Comparison of ENCODE assay signal across 8 mouse cellular contexts in genomic region chr6:148211897-148212680, GRCm38 (mm10). TPM values are rescaled to one million over a fixed set of nuclear protein-coding genes. Genes with fewer than 3 reads are reported as not detected.
DNase-seq lines count a peak whose midpoint lies in the region; ATAC-seq and TF ChIP-seq lines count a peak whose summit lies in the region.

Gene Ergic2, minus strand, starts transcription at chr6:148212374.

- H3K36me3 ChIP-seq in embryonic facial prominence, embryonic 15.5 days: no peaks in the 10 kb centered on the region
- H3K36me3 ChIP-seq in limb, embryonic 14.5 days (ENCODE audit: control insufficient read depth, insufficient read depth, low read length): no peaks in the 10 kb centered on the region
- no peaks in the 10 kb centered on the region for H3K36me3 ChIP-seq in midbrain, postnatal 0 days (ENCODE audit: insufficient read depth, low read length)

- DNase-seq in 416B (ENCODE audit: low read depth): peak; percentile 100
- DNase-seq in heart, adult 8-10 months (ENCODE audit: low spot score): peak; percentile 99
- DNase-seq in kidney, adult 9 months: peak; percentile 100
- DNase-seq in limb, embryonic 14.5 days (ENCODE audit: low spot score): peak; percentile 99
- DNase-seq in midbrain, postnatal 0 days (ENCODE audit: low spot score): peak; percentile 100
- DNase-seq in spleen, postnatal 14 days (ENCODE audit: low spot score in 2 of 2): peak; percentile 91 to 95

- H3K4me2 ChIP-seq in embryonic facial prominence, embryonic 15.5 days (replicated peaks): peak within 1 kb of the TSS; percentile 65
- peak within 1 kb of the TSS; percentile 76 for H3K4me2 ChIP-seq in limb, embryonic 14.5 days (replicated peaks; ENCODE audit: low read depth, low read length, severe bottlenecking)
- peak within 1 kb of the TSS; percentile 67 for H3K4me2 ChIP-seq in midbrain, postnatal 0 days (ENCODE audit: low read depth, low read length, poor library complexity, severe bottlenecking)

- no peaks in the 10 kb centered on the region for H3K4me1 ChIP-seq in bone marrow, adult 2 months (ENCODE audit: control insufficient read depth, insufficient read depth, low read length)
- peaks cover 8% of the 10 kb centered on the region for H3K4me1 ChIP-seq in embryonic facial prominence, embryonic 15.5 days
- H3K4me1 ChIP-seq in limb, embryonic 14.5 days (ENCODE audit: control insufficient read depth, insufficient read depth, low read length): peaks cover 2% of the 10 kb centered on the region; the same call in 1 of the 2 replicates
- 0 out of 2 replicates have a peak, but pooled peaks cover 3% of the 10 kb centered on the region for H3K4me1 ChIP-seq in midbrain, postnatal 0 days (ENCODE audit: insufficient read depth, low read length)

- peak; percentile 61; the same call in 1 of the 2 replicates for TF ChIP-seq POLR2A in bone marrow, adult 2 months (IDR thresholded peaks at IDR 0.05; ENCODE audit: borderline replicate concordance, control insufficient read depth, low read depth, low read length)
- TF ChIP-seq POLR2A in limb, embryonic 14.5 days (IDR thresholded peaks at IDR 0.05; ENCODE audit: borderline replicate concordance, extremely low read depth, insufficient read depth, insufficient read length): peak; percentile 82; the same call in 1 of the 2 replicates

- H3K4me3 ChIP-seq in bone marrow, adult 2 months (replicated peaks; ENCODE audit: control insufficient read depth, low read depth, low read length): peak within 1 kb of the TSS; percentile 83
- peak within 1 kb of the TSS; percentile 97 for H3K4me3 ChIP-seq in embryonic facial prominence, embryonic 15.5 days (replicated peaks)
- peak within 1 kb of the TSS; percentile 82 for H3K4me3 ChIP-seq in limb, embryonic 14.5 days (replicated peaks; ENCODE audit: low read length)
- H3K4me3 ChIP-seq in midbrain, postnatal 0 days (ENCODE audit: low read depth, low read length): peak within 1 kb of the TSS; percentile 100

- peak within 1 kb of the TSS; percentile 86 for H3K27ac ChIP-seq in bone marrow, adult 2 months (ENCODE audit: control insufficient read depth, insufficient read depth, low read depth, low read length, poor library complexity)
- H3K27ac ChIP-seq in embryonic facial prominence, embryonic 15.5 days (replicated peaks): peak within 1 kb of the TSS; percentile 88
- H3K27ac ChIP-seq in limb, embryonic 14.5 days (replicated peaks; ENCODE audit: low read depth, low read length): peak within 1 kb of the TSS; percentile 76
- H3K27ac ChIP-seq in midbrain, postnatal 0 days (ENCODE audit: low read depth, low read length): peak within 1 kb of the TSS; percentile 87

- ATAC-seq in embryonic facial prominence, embryonic 15.5 days (ENCODE audit: insufficient number of reproducible peaks, low FRiP score, low TSS enrichment, low read depth): peak; percentile 96
- peak; percentile 99 for ATAC-seq in limb, embryonic 14.5 days (ENCODE audit: low FRiP score, low read depth)
- peak; percentile 99 for ATAC-seq in midbrain, postnatal 0 days (ENCODE audit: low FRiP score)

- peak within 1 kb of the TSS; percentile 99 for H3K9ac ChIP-seq in embryonic facial prominence, embryonic 15.5 days
- peak within 1 kb of the TSS; percentile 95 for H3K9ac ChIP-seq in limb, embryonic 14.5 days (ENCODE audit: low read depth, low read length, severe bottlenecking)
- peak within 1 kb of the TSS; percentile 98 for H3K9ac ChIP-seq in midbrain, postnatal 0 days (replicated peaks; ENCODE audit: low read length, poor library complexity, severe bottlenecking)

- H3K27me3 ChIP-seq in embryonic facial prominence, embryonic 15.5 days: no peaks in the 10 kb centered on the region
- no peaks in the 10 kb centered on the region for H3K27me3 ChIP-seq in limb, embryonic 14.5 days (ENCODE audit: control insufficient read depth, insufficient read depth, low read length)
- no peaks in the 10 kb centered on the region for H3K27me3 ChIP-seq in midbrain, postnatal 0 days (ENCODE audit: insufficient read depth, low read length)

- no peak for TF ChIP-seq CTCF in bone marrow, adult 2 months (IDR thresholded peaks at IDR 0.05; ENCODE audit: control insufficient read depth, insufficient read depth, low read length)
- TF ChIP-seq CTCF in midbrain, postnatal 0 days (IDR thresholded peaks at IDR 0.05): no peak

- WGBS in bone marrow, adult 2 months: under 1% methylated on average over 61 of the region's 61 CpGs
- WGBS in embryonic facial prominence, embryonic 15.5 days: under 1% methylated on average over 61 of the region's 61 CpGs
- 1% methylated on average over 61 of the region's 61 CpGs for WGBS in limb, embryonic 14.5 days
- WGBS in midbrain, postnatal 0 days: under 1% methylated on average over 61 of the region's 61 CpGs

- H3K9me3 ChIP-seq in embryonic facial prominence, embryonic 15.5 days (replicated peaks): no peaks in the 10 kb centered on the region
- no peaks in the 10 kb centered on the region for H3K9me3 ChIP-seq in limb, embryonic 14.5 days (ENCODE audit: control insufficient read depth, low read length)
- no peaks in the 10 kb centered on the region for H3K9me3 ChIP-seq in midbrain, postnatal 0 days (ENCODE audit: low read length)

RNA-seq across cellular contexts. Expression of gene Ergic2, which starts in this region (rescaled TPM):
- 34.8 and 59.1 TPM in 2 replicates for polyA plus RNA-seq in bone marrow, adult 2 months (2011; ENCODE audit: insufficient read depth, insufficient read length, low replicate concordance, missing spikeins)
- polyA plus RNA-seq in embryonic facial prominence, embryonic 15.5 days (2015; fragmentation: Nextera tagmentation; extraction: Ambion mirVana): 182 TPM in 2 replicates
- 10 to 100 TPM; 55.7 to 58.8 (median 56.9) TPM for total RNA-seq in heart, adult 8-10 months (2022)
- 99.4 and 112 TPM in 2 replicates for polyA plus RNA-seq in limb, embryonic 14.5 days (2012; rRNA removed)
- polyA plus RNA-seq in limb, embryonic 14.5 days (2014; fragmentation: Nextera tagmentation; extraction: Ambion mirVana): 187 and 196 TPM in 2 replicates
- 67.4 and 133 TPM in 2 replicates for total RNA-seq in midbrain, postnatal 0 days (2014; rRNA removed)
- 154 and 176 TPM in 2 replicates for polyA plus RNA-seq in midbrain, postnatal 0 days (2015; fragmentation: Nextera tagmentation; extraction: Ambion mirVana)

Comparison
In these comparisons a context has a peak if more than half of its experiments do, and no peak if none do; other contexts are left out.
1. Peak in every context shown above with its lines: DNase-seq, ATAC-seq, H3K4me3 ChIP-seq and H3K27ac ChIP-seq.